Mouse (Mus musculus): ENCODE data around the gene Daam2.

- TF ChIP-seq MEF2A (IDR thresholded peaks at IDR 0.05; ENCODE audit: borderline replicate concordance, low read depth, low read length) (no peak), ELF1 (IDR thresholded peaks at IDR 0.05; ENCODE audit: low read depth, low read length) (no peak), EP300 (IDR thresholded peaks at IDR 0.05; ENCODE audit: low read length) (no peak), ZMIZ1 (IDR thresholded peaks at IDR 0.05; ENCODE audit: low read depth, low read length) (no peak), CTCF (conservative IDR thresholded peaks at IDR 0.05 in 1 of 2, IDR thresholded peaks at IDR 0.05 in 1 of 2; ENCODE audit: low read depth in 2 of 2, low read length in 2 of 2) (no peak), POLR2A (IDR thresholded peaks at IDR 0.05; ENCODE audit: low read depth, low read length) (no peak), MAZ (IDR thresholded peaks at IDR 0.05; ENCODE audit: low read depth, low read length) (no peak), JUN (IDR thresholded peaks at IDR 0.05; ENCODE audit: insufficient read depth, low read depth, low read length) (no peak)
Observed at GRCm38 (mm10) chr17:49551991-49552390, 12.2 kb downstream of the Daam2 start.
